9 mouse cellular contexts compared by ENCODE assay signal in genomic region chr4:120248800-120249261, GRCm38 (mm10). TPM values are rescaled to one million over a fixed set of nuclear protein-coding genes. Genes with fewer than 3 reads are reported as not detected.
DNase-seq lines count a peak whose midpoint lies in the region; ATAC-seq lines count a peak whose summit lies in the region.
"Had no signal": no experiment of that assay in that cellular context is flagged by ENCODE, and none has a peak within 500 bp of the region (broad histone marks: within the 10 kb centered on the region; RNA-seq: fewer than 3 reads in every experiment).

No protein-coding gene starts in this region.

- H3K4me2 ChIP-seq in hindbrain, embryonic 15.5 days = no peak overlapping the region
- 0 out of 2 replicates have a peak overlapping the region, but pooled peaks have one; percentile 5 for H3K4me2 ChIP-seq in midbrain, embryonic 14.5 days (ENCODE audit: low read length)
- H3K4me2 ChIP-seq: liver, embryonic 15.5 days had no signal

- H3K9me3 ChIP-seq in hindbrain, embryonic 15.5 days = no peaks in the 10 kb centered on the region
- no peaks in the 10 kb centered on the region for H3K9me3 ChIP-seq in midbrain, embryonic 14.5 days (ENCODE audit: control insufficient read depth, low read length)
- H3K9me3 ChIP-seq: liver, embryonic 15.5 days had no signal

- no peak overlapping the region for H3K4me3 ChIP-seq in hindbrain, embryonic 15.5 days
- no peak overlapping the region for H3K4me3 ChIP-seq in midbrain, embryonic 14.5 days (replicated peaks; ENCODE audit: low read depth, low read length)
- H3K4me3 ChIP-seq: liver, embryonic 15.5 days had no signal

- H3K36me3 ChIP-seq in hindbrain, embryonic 15.5 days = no peaks in the 10 kb centered on the region
- H3K36me3 ChIP-seq in midbrain, embryonic 14.5 days (ENCODE audit: control insufficient read depth, insufficient read depth, low read length) = no peaks in the 10 kb centered on the region
- H3K36me3 ChIP-seq: liver, embryonic 15.5 days had no signal

- peaks cover 57% of the 10 kb centered on the region for H3K4me1 ChIP-seq in hindbrain, embryonic 15.5 days (replicated peaks)
- H3K4me1 ChIP-seq in midbrain, embryonic 14.5 days (ENCODE audit: control insufficient read depth, insufficient read depth, low read length) = peaks cover 55% of the 10 kb centered on the region
- H3K4me1 ChIP-seq: liver, embryonic 15.5 days had no signal

- H3K27ac ChIP-seq in hindbrain, embryonic 15.5 days (replicated peaks) = peak overlapping the region; percentile 67
- H3K27ac ChIP-seq in midbrain, embryonic 14.5 days (replicated peaks; ENCODE audit: low read depth, low read length) = peak overlapping the region; percentile 78
- H3K27ac ChIP-seq: liver, embryonic 15.5 days had no signal

- intact Hi-C loops in gastrocnemius, postnatal 14 days (cut with DNase I; ENCODE audit: low total_unique reads) = no loop called here
- intact Hi-C loops in left cerebral cortex, postnatal 10 days (cut with DNase I) = no loop called here

- H3K9ac ChIP-seq in hindbrain, embryonic 15.5 days = no peak overlapping the region
- H3K9ac ChIP-seq in midbrain, embryonic 14.5 days (replicated peaks; ENCODE audit: low read length) = no peak overlapping the region
- H3K9ac ChIP-seq: liver, embryonic 15.5 days had no signal

- peak; percentile 61 for DNase-seq in adrenal gland, adult 8-10 months
- peak; percentile 65 for DNase-seq in embryo, embryonic 11 days
- peak; percentile 89 for DNase-seq in gastrocnemius, postnatal 14 days
- DNase-seq in left cerebral cortex, postnatal 10 days (ENCODE audit: extremely low spot score in 1 of 2, low spot score in 2 of 2) = peak; percentile 70 to 85
- DNase-seq in midbrain, embryonic 14.5 days = peak; percentile 81
- no peak for DNase-seq in urinary bladder, adult 18-20 months (ENCODE audit: low spot score in 2 of 2)
- DNase-seq in liver = no peak

- 8% methylated on average over 8 of the region's 8 CpGs for WGBS in hindbrain, embryonic 15.5 days
- 3% methylated on average over 8 of the region's 8 CpGs for WGBS in midbrain, embryonic 14.5 days

- H3K27me3 ChIP-seq in hindbrain, embryonic 15.5 days = no peaks in the 10 kb centered on the region
- no peaks in the 10 kb centered on the region for H3K27me3 ChIP-seq in midbrain, embryonic 14.5 days (ENCODE audit: control insufficient read depth, insufficient read depth, low read length)

- peak; percentile 49 for ATAC-seq in hindbrain, embryonic 15.5 days (ENCODE audit: low FRiP score, low read depth)
- ATAC-seq in midbrain, embryonic 14.5 days (ENCODE audit: low FRiP score, low TSS enrichment) = peak; percentile 51

RNA-seq across cellular contexts. Expression of gene Foxo6, which starts 38.3 kb away (rescaled TPM):
- total RNA-seq in adrenal gland, adult 8-10 months (2022) = 1 to 10 TPM in 2 of 4 experiments, under 1 TPM in 2; 0.90 to 1.6 (median 1.1) TPM
- 10 to 100 TPM in 1 of 2 experiments, 1 to 10 TPM in 1; 6.7 to 11.6 TPM for total RNA-seq in gastrocnemius, postnatal 14 days (2021)
- polyA plus RNA-seq in hindbrain, embryonic 15.5 days (2015; fragmentation: Nextera tagmentation; extraction: Ambion mirVana) = 1.0 and 1.3 TPM in 2 replicates
- 10 to 100 TPM; 27.6 to 28.4 TPM for total RNA-seq in left cerebral cortex, postnatal 10 days (2021)
- 2.0 and 2.6 TPM in 2 replicates for polyA plus RNA-seq in midbrain, embryonic 14.5 days (2014; fragmentation: Nextera tagmentation; extraction: Ambion mirVana)
- polyA plus RNA-seq: liver, embryonic 15.5 days had no signal

Comparison
In these comparisons a context has a peak if more than half of its experiments do, and no peak if none do; other contexts are left out.
1. DNase-seq: peak in adrenal gland, adult 8-10 months (single experiment), embryo, embryonic 11 days (single experiment), gastrocnemius, postnatal 14 days (single experiment), left cerebral cortex, postnatal 10 days (2 of 2) and midbrain, embryonic 14.5 days (single experiment); none in urinary bladder, adult 18-20 months (0 of 2) and liver (single experiment).